Mouse (Mus musculus) hindbrain, embryonic 16.5 days (tissue): ENCODE data around the gene Slc24a3. TPM values are rescaled to one million over a fixed set of nuclear protein-coding genes. Genes with fewer than 3 reads are reported as not detected.
A peak's percentile ranks its signal among the peaks of the same experiment; 100 is the strongest.

Source experiments
- ATAC-seq: fragments of 200-750 bp; cut with Nextera tagmentation; 2 replicates; pipeline ENCODE4 v1.8.0; 2017; ENCODE audit warnings: moderate TSS enrichment, moderate library complexity
- H3K27ac ChIP-seq: fragments of 300-500 bp; sonication (generic); 2 replicates; pipeline ENCODE4 v1.5.1; 2014; ENCODE audit warnings: low read depth, mild to moderate bottlenecking, control low read depth, low read length, moderate library complexity
- H3K27me3 ChIP-seq: fragments of 300-500 bp; sonication (generic); replicated peaks from 2 replicates; pipeline ENCODE4 v1.6.1; 2014; ENCODE audit warnings: low read length; ENCODE audit not compliant: control insufficient read depth, insufficient read depth
- H3K36me3 ChIP-seq: fragments of 300-500 bp; sonication (generic); 2 replicates; pipeline ENCODE4 v1.6.1; 2014; ENCODE audit warnings: mild to moderate bottlenecking, low read length, moderate library complexity, mixed read lengths; ENCODE audit not compliant: control insufficient read depth, insufficient read depth
- H3K4me1 ChIP-seq: fragments of 300-500 bp; sonication (generic); 2 replicates; pipeline ENCODE4 v1.6.1; 2014; ENCODE audit warnings: low read depth, low read length; ENCODE audit not compliant: control insufficient read depth, insufficient read depth
- H3K4me2 ChIP-seq: fragments of 300-500 bp; sonication (generic); 2 replicates; pipeline ENCODE4 v1.6.1; 2014; ENCODE audit warnings: mild to moderate bottlenecking, low read length, control low read depth, moderate library complexity
- H3K4me3 ChIP-seq: fragments of 300-500 bp; sonication (generic); 2 replicates; pipeline ENCODE4 v1.5.1; 2014; ENCODE audit warnings: mild to moderate bottlenecking, low read length, control low read depth, moderate library complexity
- H3K9ac ChIP-seq: fragments of 300-500 bp; sonication (generic); 2 replicates; pipeline ENCODE4 v1.6.1; 2014; ENCODE audit warnings: low read depth, mild to moderate bottlenecking, control low read depth, low read length, moderate library complexity
- H3K9me3 ChIP-seq: fragments of 300-500 bp; sonication (generic); 2 replicates; pipeline ENCODE4 v1.6.1; 2014; ENCODE audit warnings: mild to moderate bottlenecking, low read length, moderate library complexity; ENCODE audit not compliant: control insufficient read depth
- WGBS: fragments of 180-500 bp; shearing (Covaris S2); extraction: QIAGEN DNeasy Blood & Tissue Kit; methylation state at CpG from one replicate; pipeline ENCODE4 v1.1.7; 2014; 5-methylcytosine and 5-hydroxymethylcytosine counted together
- polyA plus RNA-seq: library from polyadenylated mRNA; unstranded; fragments of >200 nt; fragmentation: Nextera tagmentation; extraction: Ambion mirVana; gene quantifications from 2 replicates; pipeline ENCODE4 v1.2.1, GENCODE M21; 2015

The Slc24a3 gene
- polyA plus RNA-seq, 1 experiment from 2014 or later, result 11.7 TPM

DNA sequence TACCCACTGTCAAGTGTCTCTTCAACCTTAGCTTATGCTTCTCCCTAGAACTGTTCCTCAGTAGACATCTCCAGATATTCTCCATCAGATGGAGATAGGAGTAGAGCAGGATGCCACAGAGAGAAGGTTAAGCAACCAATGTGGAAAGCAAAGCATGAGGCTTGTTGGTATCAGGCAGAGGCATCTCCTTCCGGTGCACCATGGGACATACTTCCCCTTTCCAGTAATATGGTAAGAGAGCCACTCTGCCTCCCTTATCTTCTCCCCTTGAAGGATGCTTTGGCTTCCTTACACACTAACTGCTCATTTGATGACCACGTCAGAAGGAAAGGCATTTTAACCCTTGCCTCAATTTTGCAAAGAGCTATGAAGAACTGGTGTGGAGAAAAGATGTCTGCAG, 21.3 kb downstream of the Slc24a3 start:
- H3K4me2 ChIP-seq, result no peak overlapping the region
- no peaks in the 10 kb centered on the region for H3K36me3 ChIP-seq
- H3K4me1 ChIP-seq, result no peaks in the 10 kb centered on the region
- H3K27ac ChIP-seq, result no peak overlapping the region
- H3K9ac ChIP-seq, result no peak overlapping the region
- no peak overlapping the region for H3K4me3 ChIP-seq
- H3K27me3 ChIP-seq, result no peaks in the 10 kb centered on the region
- no peak for ATAC-seq
- WGBS, result 84% methylated on average over 2 of the region's 2 CpGs
- no peaks in the 10 kb centered on the region for H3K9me3 ChIP-seq

DNA sequence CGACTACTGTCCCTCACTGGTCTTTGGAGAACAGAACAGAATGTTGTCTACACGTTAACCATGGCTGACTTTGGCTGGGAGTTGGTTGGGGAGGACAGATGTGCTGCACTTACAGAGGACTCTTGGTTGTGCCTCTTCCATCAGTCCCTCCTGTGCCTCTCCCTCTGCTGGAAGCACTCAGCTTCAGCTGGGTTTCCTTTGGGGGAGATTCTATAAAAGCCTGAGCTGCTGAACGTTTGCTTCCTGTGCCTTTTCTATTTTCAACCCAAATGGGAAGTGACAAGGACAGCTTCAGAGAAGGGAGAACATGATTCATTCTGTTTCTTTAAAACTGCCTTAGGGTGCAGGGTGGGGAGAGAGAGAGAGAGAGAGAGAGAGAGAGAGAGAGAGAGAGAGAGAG, 28.5 kb downstream of the Slc24a3 start:
- H3K4me2 ChIP-seq, result no peak overlapping the region
- H3K9me3 ChIP-seq, result no peaks in the 10 kb centered on the region
- H3K27me3 ChIP-seq, result no peaks in the 10 kb centered on the region
- no peak overlapping the region for H3K4me3 ChIP-seq
- H3K36me3 ChIP-seq, result no peaks in the 10 kb centered on the region
- 68% methylated on average over 3 of the region's 3 CpGs for WGBS
- no peak for ATAC-seq
- no peak overlapping the region for H3K27ac ChIP-seq
- no peaks in the 10 kb centered on the region for H3K4me1 ChIP-seq
- H3K9ac ChIP-seq, result no peak overlapping the region

DNA sequence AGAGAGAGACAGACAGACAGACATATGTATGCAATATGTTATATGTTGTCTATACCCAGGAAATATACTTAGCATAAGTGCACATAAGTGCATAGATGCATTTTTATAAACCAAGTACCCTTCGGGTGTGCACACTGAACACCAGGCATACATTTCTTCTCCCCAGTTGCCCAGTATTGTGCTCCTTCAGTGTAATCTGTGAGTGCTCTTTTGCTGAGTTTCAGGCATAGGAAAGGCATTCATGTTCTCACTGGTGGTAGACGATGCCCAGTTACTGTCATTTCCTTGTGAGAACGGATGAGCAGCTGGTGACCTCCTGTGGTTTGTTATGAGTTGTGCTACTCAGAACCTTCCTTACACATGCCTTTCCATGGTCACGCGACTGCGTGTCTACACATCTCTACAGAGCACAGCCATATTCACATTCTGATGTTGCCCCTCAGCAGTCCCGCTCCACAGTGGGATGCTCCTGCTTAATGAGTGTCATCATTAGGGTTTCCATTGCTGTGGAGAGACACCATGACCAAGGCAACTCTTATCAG, 29.0 kb downstream of the Slc24a3 start:
- H3K9me3 ChIP-seq, result no peaks in the 10 kb centered on the region
- ATAC-seq, result 0 out of 2 replicates have a peak, but pooled peaks have one; percentile 27
- no peak overlapping the region for H3K9ac ChIP-seq
- H3K4me1 ChIP-seq, result no peaks in the 10 kb centered on the region
- H3K4me2 ChIP-seq, result no peak overlapping the region
- no peak overlapping the region for H3K4me3 ChIP-seq
- H3K27ac ChIP-seq, result no peak overlapping the region
- H3K27me3 ChIP-seq, result no peaks in the 10 kb centered on the region
- H3K36me3 ChIP-seq, result no peaks in the 10 kb centered on the region
- WGBS, result 84% methylated on average over 7 of the region's 7 CpGs

DNA sequence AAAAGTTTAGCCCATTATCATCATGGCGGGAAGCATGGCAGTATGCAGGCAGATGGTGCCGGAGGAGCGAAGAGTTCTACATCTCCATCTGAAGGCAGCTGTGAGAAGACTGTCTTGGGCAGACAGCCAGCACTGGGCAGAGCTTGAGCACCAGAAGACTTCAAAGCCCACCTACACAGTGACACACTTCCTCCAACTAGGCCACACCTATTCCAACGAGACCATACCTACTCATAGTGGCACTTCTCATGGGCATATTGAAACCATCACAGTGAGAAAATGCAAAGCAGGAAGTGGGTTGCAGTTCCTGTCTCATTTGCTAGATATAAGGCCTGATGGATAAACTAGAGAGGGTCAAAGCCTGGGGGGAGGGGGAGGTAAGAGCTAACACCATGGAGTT, 29.5 kb downstream of the Slc24a3 start:
- 92% methylated on average over 4 of the region's 4 CpGs for WGBS
- 0 out of 2 replicates have a peak, but pooled peaks have one; percentile 6 for ATAC-seq
- Histone ChIP-seq H3K9ac (no peak overlapping the region), H3K4me2 (no peak overlapping the region), H3K36me3 (no peaks in the 10 kb centered on the region), H3K27ac (no peak overlapping the region), H3K4me3 (no peak overlapping the region), H3K4me1 (no peaks in the 10 kb centered on the region), H3K9me3 (no peaks in the 10 kb centered on the region), H3K27me3 (no peaks in the 10 kb centered on the region)

DNA sequence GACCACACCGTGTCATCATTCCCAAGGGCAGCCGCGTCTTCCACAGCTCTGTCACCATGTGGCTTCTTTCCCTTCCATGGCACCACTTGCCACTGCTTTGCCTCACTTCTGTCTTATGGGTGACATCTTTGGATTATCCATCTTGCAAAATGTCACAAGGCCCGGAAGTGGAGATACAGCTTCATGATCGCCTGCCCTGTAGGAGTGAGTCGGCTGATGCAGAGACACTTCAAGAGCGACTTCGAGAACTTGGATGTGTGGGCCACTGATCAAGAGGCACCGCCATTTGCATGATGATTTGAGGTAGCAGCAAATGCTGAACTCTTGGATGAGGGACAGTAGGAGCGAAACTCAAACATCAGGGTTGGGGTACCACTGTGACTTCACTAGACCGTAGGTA, 46.0 kb downstream of the Slc24a3 start:
- ATAC-seq, result no peak
- H3K4me3 ChIP-seq, result no peak overlapping the region

DNA sequence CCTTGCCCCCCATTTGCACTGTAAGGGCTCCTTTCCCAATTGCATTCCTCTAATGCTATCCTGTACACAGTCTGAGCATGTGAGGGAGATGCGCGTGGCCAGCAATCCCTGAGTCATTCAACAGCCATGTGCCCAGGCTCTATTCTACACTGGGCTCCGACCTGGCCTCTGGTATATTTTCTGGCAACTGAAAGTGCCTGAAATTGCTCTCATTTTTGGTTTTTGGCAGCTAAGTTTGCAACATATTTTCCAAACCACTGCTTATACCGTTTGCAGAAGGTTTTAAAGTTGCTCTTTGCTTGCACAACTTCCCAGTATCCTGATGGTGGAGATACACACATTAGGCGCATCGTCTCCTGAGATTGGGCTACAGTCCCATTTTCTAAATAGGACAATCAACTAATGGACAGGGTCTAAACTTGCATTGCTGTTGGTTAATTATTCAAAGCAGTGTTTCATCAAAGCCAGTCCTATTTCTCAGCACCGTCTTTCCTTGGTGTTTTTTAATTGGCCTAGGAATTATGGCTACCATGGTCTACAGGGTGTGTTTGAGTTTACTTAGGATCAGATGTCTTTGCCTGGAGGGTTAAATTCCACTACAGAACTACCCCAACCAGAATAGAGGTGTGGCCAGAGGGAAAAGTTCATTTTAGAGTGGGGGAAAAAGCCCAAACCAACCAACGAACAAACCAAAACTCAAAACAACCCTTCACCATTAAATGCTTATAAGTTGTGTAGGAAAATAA, 46.7 kb downstream of the Slc24a3 start:
- WGBS, result 91% methylated on average over 8 of the region's 8 CpGs
- Histone ChIP-seq H3K4me2 (no peak overlapping the region), H3K4me1 (no peaks in the 10 kb centered on the region), H3K27me3 (no peaks in the 10 kb centered on the region), H3K9me3 (no peaks in the 10 kb centered on the region), H3K27ac (no peak overlapping the region), H3K36me3 (no peaks in the 10 kb centered on the region), H3K9ac (no peak overlapping the region), H3K4me3 (no peak overlapping the region)
- no peak; the same call in 1 of the 2 replicates for ATAC-seq

More for the DNA sequence above, 46.0 kb downstream of the Slc24a3 start:
- WGBS, result 97% methylated on average over 11 of the region's 11 CpGs
- Histone ChIP-seq H3K9ac (no peak overlapping the region), H3K27me3 (no peaks in the 10 kb centered on the region), H3K27ac (no peak overlapping the region), H3K9me3 (no peaks in the 10 kb centered on the region), H3K4me2 (no peak overlapping the region), H3K4me1 (no peaks in the 10 kb centered on the region), H3K36me3 (no peaks in the 10 kb centered on the region)

DNA sequence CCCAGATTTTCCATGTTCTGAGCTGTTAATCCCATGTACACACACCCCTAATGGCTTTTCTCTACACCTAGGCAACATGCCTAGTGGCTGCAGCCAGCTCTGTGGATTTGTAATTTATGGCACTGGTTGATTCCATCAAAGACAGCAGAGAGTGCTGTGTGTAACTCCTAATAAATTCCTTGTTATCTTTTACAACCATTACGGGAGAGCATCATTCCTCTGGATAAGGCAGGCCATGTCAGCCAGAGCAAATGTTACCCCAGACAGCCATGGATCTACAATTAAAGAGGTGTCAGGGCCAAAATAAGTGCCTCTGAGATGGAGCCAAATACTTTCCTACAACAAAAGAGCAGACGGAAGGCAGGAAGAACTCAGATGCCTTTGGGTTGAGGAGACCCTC, 49.0 kb downstream of the Slc24a3 start:
- Histone ChIP-seq H3K4me2 (no peak overlapping the region), H3K9ac (no peak overlapping the region), H3K36me3 (no peaks in the 10 kb centered on the region), H3K27me3 (no peaks in the 10 kb centered on the region), H3K9me3 (no peaks in the 10 kb centered on the region), H3K4me3 (no peak overlapping the region), H3K4me1 (no peaks in the 10 kb centered on the region), H3K27ac (no peak overlapping the region)
- 81% methylated on average over 2 of the region's 2 CpGs for WGBS
- ATAC-seq, result no peak

DNA sequence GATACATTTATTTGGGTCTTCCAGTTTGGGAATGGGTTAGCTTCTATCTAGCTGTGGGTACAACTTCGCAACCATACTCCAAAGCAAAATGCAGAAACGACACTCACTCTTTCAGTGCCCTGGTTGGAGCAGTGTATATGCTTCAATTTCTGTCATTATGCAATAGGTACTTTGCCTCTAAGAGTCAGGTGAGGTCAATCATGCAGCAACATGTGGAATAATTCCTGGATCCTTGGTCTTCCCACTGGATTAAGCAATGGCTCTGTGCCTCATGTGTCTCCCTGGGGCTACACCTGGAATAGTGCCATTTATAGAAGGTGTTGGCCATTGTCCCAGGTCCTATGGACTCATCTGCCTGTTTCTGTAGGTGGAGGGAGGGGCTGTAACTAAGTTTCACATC, 49.9 kb downstream of the Slc24a3 start:
- WGBS, result 94% methylated on average over 2 of the region's 2 CpGs
- ATAC-seq, result no peak

DNA sequence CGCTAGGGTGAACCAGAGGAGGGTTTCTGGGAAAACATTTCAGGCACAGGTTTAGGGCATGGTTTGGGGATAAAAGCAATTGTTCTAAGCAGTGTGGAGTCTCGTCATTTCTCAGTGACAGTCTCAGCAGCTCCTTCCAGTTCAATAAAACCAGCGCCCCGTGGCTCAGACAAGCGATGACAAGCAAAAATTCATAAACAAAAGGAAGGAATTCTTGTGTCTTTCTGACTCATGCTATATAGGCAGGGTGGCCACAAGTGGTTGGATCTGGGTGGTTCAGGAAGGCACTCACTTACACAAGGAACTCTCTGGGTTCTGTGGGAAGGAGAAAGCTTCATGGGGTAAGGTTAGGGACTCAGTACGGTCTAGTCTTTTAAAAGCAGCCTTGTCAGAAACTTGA, 51.7 kb downstream of the Slc24a3 start:
- Histone ChIP-seq H3K4me3 (no peak overlapping the region), H3K36me3 (no peaks in the 10 kb centered on the region), H3K9me3 (no peaks in the 10 kb centered on the region), H3K27ac (no peak overlapping the region), H3K9ac (no peak overlapping the region), H3K4me1 (no peaks in the 10 kb centered on the region), H3K4me2 (no peak overlapping the region), H3K27me3 (no peaks in the 10 kb centered on the region)
- no peak for ATAC-seq
- WGBS, result 71% methylated on average over 6 of the region's 6 CpGs

More for the DNA sequence above, 49.9 kb downstream of the Slc24a3 start:
- Histone ChIP-seq H3K9ac (no peak overlapping the region), H3K4me1 (no peaks in the 10 kb centered on the region), H3K27ac (no peak overlapping the region), H3K27me3 (no peaks in the 10 kb centered on the region), H3K36me3 (no peaks in the 10 kb centered on the region), H3K4me3 (no peak overlapping the region), H3K4me2 (no peak overlapping the region), H3K9me3 (no peaks in the 10 kb centered on the region)
